Mouse (Mus musculus) cerebellum, adult 11 months (tissue): Measurements from ENCODE around the gene Serpina16.
"Not testable (repeated sequence)": the region's sequence is repeated elsewhere in the genome, so short reads cannot be mapped to it uniquely, and the experiment has no call there.

Source experiments
- DNase-seq: peaks from one replicate; pipeline ENCODE4 v3.0.0; 2022

Gene Serpina16

DNA sequence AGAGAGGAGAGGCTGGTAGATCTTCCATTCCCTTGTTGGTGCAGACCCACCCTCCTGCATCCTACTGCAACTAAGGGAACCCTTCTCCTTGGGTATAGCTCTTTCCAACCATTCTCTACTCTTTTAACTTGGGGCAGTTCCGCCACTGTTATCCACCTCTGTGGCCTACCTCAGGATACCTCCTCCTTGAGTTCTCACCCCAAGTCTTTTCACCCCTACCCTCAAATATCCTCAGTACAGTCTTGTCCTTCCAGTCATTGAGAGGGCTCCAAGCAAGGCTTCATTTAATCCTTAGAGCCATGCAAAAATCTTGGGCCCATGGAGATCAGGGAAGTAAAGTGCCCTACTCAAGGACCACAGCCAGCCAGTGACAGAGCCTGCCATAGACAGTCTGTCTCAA is at the start of gene Serpina16:
Gene Serpina16 (minus strand): TSS at position 101 of the 400 bp plus-strand sequence.
- no peak for DNase-seq

DNA sequence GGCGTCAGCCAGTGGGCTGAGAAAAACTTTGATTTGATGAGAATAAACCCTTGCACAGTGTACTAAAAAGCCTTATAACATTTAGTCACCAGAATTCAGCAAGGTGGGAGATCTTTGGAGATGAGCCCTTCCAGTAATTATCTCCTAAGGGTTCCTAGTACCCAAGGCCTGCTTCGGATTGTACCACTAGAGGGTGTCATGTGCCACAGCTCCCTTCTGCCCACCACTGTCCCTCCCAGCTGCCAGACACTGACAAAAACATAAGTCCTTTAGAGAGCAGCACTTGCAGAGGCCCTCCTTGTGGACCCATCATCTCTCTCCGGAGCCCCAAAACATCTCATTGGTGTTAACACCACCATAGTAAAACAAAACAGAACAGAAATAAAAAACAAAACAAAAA is 35.6 kb upstream of the Serpina16 start:
- no peak for DNase-seq

DNA sequence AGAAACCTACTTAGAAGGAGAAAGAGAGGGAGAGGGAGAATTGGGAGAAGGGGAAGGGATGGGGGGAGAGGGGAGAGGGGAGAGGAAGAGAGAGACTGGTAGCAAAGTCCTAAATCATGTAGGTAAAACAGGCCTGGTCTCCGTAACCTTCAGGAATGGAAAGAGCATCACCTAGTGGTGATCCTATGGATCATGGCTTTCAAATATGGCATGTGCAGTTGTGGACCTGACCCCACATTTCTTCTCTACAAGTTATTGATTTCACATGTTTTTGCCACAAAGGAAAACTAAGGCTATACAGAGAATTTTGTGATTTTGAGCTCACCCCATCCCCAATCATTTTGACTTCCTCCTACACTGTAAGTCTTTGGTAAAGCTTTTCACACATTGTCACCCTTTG is 34.5 kb upstream of the Serpina16 start:
- no peak for DNase-seq

DNA sequence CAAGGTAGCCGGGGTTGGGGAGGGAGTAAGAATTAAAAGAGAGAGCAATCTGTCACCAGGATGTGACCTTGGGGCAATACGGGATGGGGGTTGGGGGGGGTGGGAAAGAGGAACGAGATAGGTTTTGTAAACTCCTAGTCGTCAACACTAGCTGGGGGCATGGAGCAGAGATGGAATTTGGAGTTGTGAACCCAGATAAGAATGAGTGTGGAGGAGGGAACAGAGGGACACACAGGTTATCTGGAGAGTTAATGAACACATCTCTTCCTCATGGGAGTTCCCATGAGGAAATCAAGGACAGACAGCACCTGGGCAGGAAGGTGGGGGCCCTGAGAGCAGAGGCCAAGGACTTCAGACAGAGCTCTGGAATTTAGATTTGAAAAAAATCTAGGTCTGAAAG is 30.2 kb upstream of the Serpina16 start:
- no peak for DNase-seq

DNA sequence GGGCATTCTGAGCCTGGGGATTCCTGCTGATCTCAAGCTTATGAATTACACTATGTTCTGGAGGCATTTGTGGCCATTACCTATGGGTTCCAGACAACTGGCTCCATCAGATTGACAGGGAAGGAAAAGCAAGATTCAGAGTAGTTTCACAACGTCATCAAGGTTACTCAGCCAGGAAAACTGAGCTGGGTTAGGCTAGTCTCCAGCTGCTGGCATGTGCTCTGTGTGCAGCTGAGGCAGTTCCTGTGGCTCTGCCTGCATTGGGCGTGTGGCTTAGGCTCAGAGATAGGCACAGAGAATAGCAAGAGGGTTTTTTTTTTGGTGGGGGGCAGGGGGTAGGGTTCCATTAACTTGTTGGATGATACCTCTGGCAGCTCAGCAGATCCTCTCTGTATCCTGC is 29.6 kb upstream of the Serpina16 start:
- DNase-seq = no peak

DNA sequence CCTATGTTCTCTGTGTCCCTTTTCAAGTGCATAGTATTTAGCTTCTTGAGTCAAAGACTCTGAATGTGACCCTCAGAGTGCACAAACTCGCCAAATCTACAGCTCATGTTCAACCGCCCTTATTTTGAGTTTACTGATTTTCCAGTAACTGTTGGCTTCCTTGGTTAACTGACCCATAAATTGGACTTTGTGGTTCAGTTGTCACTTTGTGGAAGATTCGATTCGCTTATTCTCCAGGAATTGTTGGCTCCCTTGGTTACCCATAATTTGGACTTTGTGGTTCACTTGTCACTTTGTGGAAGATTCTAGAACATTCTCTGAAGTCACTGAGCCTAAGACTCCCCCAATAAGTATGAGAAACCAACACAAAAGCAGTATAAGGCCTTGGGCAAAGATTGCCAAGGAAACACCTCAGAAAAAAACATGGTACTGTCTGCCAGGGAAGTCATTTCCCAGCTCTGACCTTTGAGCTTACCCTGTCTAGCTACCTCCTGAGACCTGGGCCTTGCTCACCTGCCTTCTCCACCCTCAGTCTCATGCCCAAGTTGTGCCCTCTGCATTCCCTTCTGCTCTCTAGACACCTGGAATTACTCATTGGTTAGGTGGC is 24.3 kb upstream of the Serpina16 start:
- no peak for DNase-seq

DNA sequence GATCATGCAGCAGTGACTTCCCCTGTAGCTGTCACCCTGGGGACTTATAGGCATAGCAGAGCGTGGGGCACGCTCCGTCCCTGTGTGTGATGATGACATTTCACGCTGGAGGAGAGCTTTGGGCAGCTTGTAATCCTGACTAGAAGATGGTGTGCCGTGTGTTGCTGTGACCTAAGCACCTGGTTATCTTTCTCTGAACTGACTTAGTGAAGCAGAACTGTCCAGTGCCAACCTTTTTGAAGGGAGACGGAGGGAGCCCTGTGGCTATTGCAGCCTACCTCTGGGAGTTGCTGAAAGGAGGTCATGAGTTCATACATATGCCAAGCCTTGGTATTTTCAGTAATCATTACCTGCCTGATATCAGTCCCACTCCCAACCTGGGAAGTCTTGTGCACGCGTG is 19.5 kb upstream of the Serpina16 start, which contains the start of gene Serpina1f:
Gene Serpina1f (minus strand): TSS at position 101 of the 400 bp plus-strand sequence.
- DNase-seq = no peak

DNA sequence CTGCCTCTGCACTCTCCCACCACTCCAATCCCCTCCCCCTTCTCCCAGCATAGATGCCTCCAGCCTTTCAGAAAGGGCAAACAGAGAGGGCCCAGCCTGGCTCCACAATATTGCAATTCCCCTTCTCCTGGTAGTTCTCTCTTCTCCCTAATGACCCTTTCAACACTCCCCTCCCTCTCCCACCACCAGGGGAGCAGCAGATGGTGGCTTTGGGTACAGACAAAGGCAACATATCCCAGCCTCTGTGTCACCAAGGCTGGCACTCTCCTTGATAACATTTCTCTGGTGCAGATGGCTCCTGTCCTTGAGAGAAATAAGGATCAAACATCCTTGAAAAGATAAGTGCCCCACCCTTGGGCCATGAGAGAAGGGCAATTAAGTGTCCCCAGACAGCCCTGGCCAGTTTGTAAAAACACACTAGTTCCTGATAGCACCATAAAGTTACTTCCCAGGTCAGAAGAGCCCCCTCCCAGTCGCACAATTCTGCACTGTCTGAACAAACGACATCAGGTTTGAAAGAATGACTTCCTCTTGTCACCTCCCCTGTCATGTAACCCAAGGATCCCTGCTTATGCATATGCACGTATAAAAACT is 12.4 kb upstream of the Serpina16 start:
- no peak for DNase-seq

DNA sequence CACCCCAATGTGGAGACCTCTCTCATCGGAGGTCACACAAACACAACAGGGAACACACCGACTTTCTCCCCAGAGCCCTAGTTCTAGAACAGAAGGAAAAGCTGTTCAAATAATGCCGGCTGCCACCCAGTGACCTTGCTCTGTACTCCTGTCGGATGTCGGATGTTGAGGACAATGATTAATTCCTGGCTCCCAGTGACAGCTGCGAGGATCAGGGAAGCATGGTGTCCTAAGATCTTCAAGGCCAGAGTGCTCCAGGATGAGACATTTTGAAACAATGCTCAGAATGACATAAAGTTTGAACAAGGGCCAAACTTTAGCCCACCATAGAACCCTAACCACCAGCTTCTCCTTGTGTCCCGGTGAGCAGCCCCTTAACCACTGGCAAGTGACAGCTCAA is 11.1 kb upstream of the Serpina16 start:
- no peak for DNase-seq

DNA sequence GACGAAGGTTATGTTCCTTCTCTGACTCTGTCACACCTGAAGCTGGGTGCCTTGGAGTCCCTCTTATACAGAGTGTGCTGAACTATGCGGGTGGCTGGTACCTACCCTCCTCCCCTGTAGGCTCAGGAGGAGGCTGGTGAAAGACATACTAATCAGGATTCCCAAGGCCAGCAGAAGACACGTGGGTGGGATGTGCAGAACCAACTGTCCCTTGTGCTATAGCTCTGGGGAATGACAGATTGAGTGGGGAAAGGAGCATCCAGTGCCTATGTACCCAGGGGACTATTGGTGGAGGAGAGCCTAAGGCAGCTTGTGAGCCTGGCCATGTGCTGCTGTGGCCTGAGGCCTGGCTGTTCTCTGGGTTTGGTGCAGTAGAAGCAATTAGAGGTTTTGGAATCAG is 10.1 kb upstream of the Serpina16 start:
- no peak for DNase-seq

DNA sequence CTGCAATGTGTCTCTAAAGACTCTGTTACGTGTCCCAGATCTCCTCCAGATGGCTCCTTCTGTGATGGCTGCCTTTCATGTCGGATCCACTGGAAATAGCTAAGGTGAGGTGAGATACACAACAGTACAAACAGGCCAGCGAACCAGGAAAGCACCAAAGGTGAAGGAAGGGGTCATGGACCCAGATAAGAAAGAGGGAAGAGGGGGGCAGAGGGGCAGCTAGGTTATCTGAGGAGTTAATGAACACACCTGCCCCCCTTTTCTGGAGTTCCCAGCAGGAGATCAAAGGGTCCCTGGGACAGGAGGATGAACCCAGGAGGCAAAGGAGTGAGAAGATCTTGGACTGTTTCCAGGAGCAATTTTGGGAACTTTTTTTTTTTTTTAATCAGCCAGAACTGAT is 9.4 kb upstream of the Serpina16 start:
- no peak for DNase-seq

DNA sequence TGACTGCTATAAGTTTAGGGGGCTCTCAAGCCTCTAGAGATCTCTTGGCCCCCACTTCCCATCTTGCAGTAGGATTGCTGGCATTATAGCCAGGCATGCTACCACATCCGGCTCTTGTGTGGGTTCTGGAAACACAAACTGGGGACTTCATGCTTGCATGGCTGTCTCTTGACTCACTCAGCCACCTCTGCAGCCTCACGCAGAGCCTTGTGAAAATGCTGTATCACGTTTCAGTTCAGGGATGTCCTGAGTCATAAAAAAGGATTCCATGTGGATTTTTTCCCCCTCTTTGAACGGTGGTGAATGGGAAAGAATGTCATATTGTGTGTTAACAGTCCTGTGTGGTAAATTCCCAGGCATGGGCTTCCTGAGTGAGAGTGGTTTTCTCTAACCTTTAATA is 7.8 kb upstream of the Serpina16 start:
- no peak for DNase-seq

DNA sequence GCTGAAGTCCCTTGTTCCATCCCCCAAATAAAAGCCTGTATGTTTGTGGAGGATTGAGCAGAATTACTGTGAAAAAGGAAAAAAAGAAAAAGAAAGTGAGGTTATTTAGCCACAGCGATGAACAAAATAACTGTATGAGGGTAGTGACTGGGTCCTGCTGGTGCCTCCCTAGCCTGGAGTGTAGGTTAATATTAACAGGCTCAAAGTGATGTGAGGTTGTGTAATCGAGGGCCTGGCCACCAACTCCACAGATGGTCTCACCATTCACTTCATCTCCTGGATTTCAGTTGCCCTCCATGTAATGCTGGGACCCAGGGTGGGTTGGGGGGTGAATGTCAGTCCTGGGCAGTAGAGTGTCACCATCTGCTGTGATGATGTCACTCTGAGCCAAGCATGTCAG is 5.8 kb upstream of the Serpina16 start:
- DNase-seq = no peak

DNA sequence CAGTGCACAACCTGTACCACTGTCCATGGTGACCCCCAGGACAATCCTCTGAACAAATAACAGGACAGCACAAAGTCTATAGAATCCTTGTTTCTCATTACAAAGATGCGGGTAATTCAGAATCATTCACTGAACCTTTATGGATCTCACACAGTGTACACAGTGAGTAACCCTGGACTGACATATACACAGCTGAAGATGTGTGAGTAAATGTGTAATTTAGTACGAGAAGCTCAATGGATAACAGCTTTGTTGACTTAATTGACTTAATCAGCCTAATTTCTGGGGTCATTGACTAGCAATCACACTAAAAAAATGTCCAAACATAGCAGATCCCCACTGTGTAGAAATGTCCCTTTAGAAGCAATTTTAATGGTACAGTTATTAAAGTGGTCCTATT is 5.2 kb upstream of the Serpina16 start:
- no peak for DNase-seq

DNA sequence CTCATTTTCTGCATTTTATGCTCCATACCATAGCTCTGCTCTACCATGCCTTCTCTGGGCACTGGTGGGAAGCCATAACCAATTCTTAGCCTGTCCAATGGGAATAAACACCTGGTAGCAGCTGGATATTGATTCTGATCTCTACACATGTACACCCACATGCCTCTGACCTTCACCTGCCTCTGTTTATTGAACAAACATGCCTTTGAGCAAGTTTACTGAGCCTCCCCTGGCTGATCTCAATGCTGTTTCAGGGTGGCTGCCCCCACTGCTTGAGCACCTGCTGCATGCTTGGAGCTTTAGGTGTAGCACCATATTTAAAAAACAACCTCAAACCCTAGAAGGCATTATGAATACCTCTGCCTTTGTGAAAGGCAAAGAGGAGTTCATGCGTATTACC is 3.9 kb upstream of the Serpina16 start:
- not testable (repeated sequence) for DNase-seq

DNA sequence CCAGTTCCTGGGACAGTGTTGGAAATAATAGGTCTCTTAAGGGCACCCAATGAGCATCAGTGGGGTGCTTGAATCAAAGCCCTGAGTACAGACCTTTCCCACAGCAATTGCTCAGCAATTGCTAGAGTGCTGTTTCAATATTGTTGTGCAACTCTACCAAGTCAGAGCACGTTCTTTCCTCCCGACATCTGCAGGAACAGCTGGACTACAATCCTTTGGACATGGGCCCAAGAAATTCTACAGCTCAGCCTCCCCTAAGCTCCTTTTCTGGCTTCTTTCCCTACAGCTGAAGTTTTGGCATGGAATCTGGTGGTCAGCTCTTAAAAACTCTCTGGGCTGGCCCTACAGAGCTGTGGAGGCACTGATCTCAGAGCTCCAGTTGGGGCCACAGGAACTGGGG is 2.8 kb downstream of the Serpina16 start:
- no peak for DNase-seq

DNA sequence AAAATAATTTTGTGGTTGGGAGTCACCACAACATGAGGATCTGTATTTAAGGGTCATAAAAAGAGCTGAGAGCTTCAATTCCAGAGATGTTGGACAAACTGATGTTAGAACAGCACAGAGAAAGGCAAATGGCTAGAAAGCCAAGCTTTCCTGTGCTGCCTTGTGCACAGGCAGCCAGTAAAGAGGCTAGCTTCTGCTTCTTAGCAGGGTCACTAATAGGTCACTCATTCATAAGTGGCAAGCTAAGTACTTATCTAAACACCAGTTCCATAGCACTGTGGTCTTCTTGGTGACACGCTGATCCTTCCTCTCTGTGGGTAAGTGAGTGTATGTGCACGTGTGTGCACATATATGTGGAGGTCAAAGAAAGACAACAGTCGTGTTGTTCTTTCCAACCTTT is 4.5 kb downstream of the Serpina16 start:
- DNase-seq = no peak

DNA sequence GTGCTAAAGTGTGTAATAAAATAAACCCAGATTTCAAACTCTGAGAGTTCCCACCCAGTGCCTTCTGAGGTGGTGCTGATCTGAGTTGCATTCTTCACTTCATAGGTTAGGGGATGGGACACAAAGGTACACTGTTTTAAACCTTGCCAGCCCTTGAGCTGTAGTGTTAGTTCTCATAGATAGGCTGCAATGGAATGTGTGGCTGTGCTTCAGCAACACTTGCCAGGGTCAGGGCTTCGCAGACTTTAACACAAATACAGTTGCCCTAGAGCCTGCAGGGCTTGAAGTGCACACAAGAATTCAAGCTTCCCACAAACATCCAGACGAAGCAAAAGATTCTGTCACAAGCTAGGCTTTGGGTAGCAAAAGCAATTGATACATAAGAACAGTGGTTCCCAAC is 5.0 kb downstream of the Serpina16 start:
- no peak for DNase-seq

DNA sequence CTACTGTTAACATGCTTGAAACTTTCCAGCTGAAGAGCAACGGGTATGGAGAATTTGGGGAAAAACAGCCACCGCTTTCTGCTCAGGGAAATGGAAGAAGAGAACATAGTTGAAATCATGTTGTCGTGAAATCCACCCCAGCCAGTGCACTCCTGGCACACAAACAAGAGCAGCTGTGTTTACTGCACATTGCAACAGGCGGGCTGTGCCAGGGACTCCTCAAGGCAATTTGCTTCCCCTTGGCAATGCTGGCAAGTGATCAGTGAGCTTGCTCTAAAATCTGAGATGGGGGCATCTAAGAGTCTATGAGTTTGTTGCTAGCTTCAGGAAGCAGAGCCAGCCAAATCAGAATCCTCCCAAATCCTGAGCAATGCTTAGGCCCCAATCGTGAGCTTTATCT is 5.6 kb downstream of the Serpina16 start:
- DNase-seq = no peak

DNA sequence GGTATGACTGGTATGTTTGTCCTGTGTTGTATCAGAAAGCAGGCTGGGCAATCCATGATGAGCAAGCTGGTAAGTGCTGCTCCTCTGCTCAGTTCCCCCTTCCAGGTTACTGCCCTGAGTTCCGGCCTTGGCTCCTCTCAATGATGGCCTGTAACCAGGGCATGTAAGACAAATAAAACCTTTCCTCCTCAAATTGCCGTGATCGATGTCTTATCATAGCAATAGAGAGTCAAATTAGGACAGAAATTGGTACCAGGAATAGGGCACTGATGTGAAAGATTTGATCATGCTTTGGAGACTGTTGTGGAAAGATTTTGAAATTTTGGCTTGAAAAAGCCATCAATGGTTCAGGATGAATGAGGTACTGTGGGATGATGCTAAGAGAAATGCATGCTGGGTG is 10.7 kb downstream of the Serpina16 start:
- DNase-seq = no peak

DNA sequence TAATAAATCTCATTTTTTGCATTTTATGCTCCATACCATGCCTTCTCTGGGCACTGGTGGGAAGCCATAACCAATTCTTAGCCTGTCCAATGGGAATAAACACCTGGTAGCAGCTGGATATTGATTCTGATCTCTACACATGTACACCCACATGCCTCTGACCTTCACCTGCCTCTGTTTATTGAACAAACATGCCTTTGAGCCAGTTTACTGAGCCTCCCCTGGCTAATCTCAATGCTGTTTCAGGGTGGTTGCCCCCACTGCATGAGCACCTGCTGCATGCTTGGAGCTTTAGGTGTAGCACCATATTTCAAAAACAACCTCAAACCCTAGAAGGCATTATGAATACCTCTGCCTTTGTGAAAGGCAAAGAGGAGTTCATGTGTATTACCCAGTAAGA is 13.9 kb downstream of the Serpina16 start:
- not testable (repeated sequence) for DNase-seq

DNA sequence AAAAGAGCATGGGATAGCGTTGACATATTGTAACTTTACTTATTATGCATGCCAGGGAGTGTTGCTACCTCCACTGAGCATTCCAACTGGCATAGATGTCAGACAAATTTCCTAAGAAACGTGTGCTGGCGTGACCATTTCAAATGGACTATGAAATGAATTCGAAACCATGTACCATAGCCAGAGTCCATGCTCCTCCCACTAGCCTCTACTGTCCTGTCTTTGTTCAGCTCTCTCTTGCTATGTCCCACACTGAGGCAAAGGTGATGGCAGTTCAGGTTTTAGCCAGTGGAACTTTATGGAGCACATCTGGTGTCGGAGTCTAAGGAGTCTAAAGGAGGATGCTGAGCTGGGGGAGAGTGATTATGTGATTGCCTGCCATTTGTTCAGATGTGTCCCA is 15.9 kb downstream of the Serpina16 start:
- DNase-seq = no peak

DNA sequence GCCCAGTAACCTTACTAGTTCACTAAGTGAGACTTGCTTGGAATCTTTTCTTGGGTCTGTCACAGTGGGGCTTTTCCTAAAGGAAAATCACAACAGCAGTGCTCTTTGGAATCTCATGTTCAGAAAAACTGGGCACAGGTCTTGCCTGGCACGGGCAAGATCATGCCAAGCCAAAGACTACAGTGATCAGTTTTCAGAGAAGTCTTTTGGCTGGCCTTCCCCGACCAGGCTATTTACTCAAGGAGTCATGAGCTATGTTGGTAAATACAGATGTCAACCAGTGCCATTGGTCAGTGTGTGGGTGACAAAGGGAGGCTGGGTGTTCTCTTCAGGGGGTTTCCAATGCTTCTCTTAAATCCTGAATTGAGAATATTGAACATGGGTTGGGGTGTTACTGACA is 16.8 kb downstream of the Serpina16 start:
- no peak for DNase-seq

DNA sequence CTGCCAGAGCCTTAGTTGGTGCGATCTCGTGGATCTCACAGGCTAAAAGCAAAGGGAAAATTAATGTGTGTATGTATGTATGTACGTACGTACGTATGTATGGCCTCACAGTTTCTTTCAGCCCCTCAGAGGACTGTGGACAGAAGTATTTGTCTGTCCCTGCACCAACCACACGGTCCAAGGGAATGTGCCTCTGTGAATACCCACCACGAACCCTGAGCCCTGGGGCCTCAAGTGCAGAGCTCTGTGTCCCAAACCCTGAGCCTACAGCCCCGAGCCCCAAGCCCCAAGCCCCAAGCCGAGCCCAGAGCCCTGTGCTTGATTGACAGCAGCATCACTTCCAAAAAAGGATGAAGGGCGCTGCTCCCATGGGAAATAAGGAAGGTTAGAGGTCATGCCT is 17.9 kb downstream of the Serpina16 start:
- no peak for DNase-seq
